Mouse (Mus musculus): Measurements from ENCODE around the gene Unc5cl. TPM values are rescaled to one million over a fixed set of nuclear protein-coding genes. Genes with fewer than 3 reads are reported as not detected.
A peak's percentile ranks its signal among the peaks of the same experiment; 100 is the strongest.

Unc5cl gene
- total RNA-seq, 2 experiments from 2014 or later, result 0.14 to 0.21 TPM

DNA sequence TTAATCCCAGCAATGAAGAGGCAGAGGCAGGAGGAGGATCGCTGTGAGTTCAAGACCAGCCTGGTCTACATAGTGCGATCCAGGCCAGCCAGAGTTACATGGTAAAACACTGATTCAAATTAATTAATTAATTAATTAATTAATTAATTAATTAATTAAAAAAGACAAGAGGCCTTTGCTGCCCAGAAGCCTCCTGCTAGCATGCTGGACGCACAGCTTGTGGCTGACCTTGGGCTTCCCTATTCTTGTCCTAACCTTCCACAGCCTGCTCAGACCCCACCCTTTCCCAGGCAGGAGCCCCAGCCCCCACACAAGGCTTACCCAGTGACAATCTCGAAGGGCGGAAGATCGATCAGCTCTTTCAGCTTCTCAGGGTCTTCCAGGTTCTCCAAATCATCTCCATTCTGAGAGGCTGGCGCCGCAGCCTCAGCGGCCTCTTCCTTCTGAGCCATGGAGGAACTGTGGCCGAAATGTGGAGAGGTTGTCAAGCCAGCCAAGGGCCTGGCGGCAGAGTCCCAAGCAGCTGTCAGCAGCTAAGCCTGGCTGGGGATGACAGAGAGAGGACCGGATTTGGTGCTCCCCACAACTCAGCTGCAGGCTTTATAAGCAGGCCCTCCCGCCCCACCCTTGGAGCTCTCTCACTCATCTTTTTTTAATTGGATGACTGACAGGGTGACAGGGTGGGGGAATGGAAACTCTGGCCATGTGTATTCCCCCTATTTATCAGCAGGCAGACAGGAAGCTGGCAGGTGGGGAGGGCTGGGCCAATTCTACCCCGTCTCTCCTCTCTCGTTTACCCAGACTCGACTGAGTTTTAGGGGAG, 22.3 kb upstream of the Unc5cl start, which contains the start of gene Apobec2:
Gene Apobec2 (minus strand): TSS at position 773 of the 823 bp plus-strand sequence.
- peak; percentile 84 for DNase-seq

- DNase-seq, result no peak
Observed at GRCm38 (mm10) chr17:48433006-48433655, 21.6 kb upstream of the Unc5cl start.

GRCm38 (mm10) chr17:48433689-48434330, 20.9 kb upstream of the Unc5cl start:
- no peak for DNase-seq

DNA sequence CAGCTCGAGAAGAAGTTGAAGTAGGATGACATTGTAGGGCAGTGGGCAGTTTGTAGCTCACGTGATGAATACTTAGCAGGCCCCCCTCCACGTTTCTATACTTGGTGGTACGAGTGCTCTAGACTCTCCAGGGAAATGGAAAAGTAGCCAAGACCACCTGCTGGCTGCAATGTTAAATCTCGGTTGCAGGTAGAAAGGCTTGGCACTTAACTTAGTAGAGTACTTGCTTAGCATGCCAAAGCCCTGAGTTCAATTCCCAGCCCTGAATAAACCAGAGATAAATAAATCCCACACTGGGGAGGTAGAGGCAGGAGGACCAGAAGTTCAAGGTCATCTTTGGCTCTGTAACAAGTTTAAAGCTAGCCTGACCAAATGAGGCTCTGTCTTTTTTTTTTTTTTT, 20.2 kb upstream of the Unc5cl start:
- DNase-seq, result no peak

DNA sequence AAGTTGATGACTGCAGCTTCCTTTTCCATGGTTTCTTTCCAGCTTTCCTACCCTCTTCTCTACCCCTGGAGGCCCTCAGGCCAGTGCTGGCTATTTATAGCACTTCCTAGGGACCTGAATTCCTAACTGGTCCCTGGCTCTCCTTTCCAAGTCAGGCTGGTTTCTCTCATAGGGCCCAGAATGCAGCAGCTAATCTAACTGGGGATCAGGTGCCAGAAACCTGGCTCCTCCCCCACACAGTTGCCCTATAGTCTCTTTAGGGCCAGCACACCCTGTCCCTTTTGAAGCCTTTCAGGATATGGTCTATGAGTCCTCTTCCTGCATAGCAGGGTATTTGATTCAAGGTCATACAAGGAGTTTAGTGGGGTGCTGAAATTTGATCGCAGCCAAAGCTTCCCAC, 18.2 kb upstream of the Unc5cl start:
- DNase-seq, result peak; percentile 65

GRCm38 (mm10) chr17:48437421-48437911, 17.2 kb upstream of the Unc5cl start:
- peak; percentile 74 for DNase-seq

GRCm38 (mm10) chr17:48442745-48443457, 11.8 kb upstream of the Unc5cl start:
- DNase-seq, result no peak

- no peak for DNase-seq
Observed at GRCm38 (mm10) chr17:48443542-48444145, 11.1 kb upstream of the Unc5cl start.

- no peak for DNase-seq
Observed at GRCm38 (mm10) chr17:48447675-48448074, 7.0 kb upstream of the Unc5cl start.

DNA sequence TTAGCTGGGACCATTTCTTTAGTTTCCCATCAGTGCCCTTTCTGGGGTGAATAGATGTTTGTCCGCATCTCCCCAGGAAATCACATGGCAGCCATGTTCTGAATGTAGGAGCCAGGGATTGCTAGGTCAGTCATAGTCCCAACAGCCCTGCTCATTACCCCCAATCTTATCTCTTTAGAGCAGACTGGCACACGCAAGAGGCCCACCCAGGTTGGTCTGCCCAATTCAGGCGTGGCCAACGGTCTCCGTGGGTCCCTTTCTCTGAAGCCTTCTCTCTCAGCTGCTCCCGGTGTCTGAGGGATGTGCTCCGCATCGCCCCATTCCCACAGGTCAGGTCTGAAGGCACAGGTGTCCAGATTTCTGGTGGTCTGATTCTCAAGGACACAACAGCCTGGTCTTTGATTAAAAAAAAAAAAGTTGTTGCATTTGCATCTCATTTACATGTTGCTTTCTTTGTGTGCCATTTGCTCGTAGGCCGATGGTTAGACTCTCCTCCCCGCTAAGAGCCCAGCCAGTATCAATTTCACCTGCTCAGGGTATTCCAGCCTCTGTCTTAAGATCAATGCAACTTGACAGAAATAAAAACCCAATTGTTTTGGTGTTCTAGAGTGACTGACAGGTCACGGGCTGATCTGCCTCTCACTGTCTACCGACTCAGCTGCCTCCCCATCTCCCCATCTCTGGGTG, 3.9 kb upstream of the Unc5cl start:
- DNase-seq, result no peak

DNA sequence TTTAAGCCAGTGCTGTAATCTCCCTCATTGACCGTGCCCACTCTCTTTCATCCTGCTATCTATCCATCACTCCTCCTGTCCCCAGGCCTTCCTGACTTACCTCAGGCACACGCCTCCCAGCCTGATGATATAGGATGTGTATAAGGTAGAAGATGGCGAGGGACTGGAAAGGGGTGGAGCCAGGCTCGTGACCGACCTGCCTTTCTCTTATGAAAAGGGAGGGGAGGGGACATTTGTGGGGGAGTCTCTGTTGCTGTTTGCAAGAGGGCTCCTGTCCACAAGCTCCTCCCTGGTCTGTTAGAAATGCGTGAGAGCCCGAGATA, 3.4 kb upstream of the Unc5cl start, which contains the start of gene Tspo2:
Gene Tspo2 (minus strand): TSS at position 170 of the 323 bp plus-strand sequence.
- no peak for DNase-seq

DNA sequence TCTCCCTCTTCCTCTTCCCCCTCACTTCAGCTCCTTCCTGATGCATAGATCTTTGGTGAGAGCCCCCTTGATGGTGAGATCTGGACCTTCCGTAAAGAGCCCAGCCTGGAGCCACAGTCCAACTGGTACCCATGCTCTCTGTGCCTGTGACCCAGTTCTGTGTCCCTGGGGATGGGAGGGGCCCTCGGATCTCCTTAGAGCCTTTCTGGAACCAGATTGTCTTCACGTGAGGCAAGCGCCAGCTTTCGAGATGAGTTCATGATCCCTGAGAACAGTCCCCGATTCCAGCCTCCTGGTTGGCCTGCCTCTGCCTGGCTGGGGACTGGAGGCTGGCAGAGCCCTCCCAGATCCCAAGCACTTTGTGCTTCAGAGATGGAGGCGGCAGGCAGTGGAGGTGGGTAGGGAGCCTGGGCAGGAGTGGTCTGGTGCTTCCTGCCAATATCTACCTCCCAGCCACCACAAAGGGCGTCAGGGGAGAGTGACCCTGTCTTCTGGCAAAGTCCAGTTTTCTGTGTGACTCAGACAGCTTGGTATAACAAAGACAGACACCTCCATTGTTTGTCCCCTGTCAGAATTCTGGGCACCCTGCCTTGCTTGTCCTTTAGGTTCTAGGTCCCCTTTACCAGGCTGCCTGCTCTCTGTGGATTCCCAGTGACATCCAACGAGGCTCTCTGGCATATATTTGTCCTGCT, 2.8 kb upstream of the Unc5cl start:
- DNase-seq, result no peak

DNA sequence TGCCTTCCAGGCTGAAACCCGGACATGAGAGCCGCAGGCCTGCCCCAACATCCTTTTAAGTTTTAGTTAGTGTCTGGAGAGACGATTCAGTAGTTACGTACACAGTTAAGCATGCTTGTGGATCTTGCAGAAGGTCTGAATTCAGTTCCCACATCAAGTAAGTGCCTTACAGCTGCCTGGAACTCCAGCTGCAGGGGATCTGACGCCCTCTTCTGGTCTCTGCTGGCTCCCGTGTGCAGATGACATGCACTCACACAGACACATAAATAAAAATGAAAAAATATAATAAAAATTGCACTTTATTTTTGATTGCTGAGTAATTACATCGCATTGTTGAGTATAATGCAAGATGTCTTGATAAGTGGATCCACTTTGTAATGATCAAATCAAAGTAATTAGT, 1.2 kb upstream of the Unc5cl start:
- no peak for DNase-seq

DNA sequence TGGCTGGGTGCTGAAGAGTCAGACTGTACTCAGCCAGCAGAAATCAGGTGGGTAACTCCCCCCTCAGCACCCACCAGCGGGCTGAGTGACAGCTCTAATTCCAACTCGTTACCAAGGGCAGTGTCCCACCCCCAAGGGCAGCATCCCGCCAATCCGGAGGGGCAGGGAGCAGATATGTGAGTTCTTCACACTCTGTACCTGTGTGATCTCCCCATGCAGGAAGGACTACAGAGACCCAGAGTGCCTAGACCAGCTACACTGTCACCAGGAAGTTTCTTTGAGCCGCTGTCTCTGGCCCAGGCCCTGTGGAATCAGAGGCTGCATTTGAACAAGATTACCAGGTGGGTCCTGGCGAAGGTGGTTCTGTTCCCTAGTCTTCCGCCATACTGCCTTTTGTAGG, 511 bp upstream of the Unc5cl start:
- no peak for DNase-seq

GRCm38 (mm10) chr17:48455955-48456354, 1.3 kb downstream of the Unc5cl start:
- DNase-seq, result no peak

- no peak for DNase-seq
Observed at GRCm38 (mm10) chr17:48457971-48458653, 3.4 kb downstream of the Unc5cl start.

DNA sequence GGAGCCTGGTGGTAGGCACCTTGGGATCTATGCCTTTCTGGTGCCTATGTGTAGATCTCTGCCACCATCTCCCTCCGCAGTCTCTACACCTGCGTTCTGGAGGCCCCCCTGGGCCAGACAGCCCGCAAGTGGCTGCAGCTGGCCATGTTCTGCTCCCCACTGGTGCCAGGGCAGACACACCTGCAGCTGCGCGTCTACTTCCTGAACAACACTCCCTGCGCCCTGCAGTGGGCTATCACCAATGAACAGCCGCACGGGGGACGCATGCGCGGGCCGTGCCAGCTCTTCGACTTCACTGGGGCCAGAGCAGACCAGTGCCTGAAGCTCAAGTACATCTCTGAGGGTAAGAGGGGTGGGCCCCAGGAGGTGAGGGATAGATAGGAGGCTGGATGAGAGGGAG, 7.4 kb downstream of the Unc5cl start:
- no peak for DNase-seq

GRCm38 (mm10) chr17:48463391-48463790, 8.7 kb downstream of the Unc5cl start:
- no peak for DNase-seq

DNA sequence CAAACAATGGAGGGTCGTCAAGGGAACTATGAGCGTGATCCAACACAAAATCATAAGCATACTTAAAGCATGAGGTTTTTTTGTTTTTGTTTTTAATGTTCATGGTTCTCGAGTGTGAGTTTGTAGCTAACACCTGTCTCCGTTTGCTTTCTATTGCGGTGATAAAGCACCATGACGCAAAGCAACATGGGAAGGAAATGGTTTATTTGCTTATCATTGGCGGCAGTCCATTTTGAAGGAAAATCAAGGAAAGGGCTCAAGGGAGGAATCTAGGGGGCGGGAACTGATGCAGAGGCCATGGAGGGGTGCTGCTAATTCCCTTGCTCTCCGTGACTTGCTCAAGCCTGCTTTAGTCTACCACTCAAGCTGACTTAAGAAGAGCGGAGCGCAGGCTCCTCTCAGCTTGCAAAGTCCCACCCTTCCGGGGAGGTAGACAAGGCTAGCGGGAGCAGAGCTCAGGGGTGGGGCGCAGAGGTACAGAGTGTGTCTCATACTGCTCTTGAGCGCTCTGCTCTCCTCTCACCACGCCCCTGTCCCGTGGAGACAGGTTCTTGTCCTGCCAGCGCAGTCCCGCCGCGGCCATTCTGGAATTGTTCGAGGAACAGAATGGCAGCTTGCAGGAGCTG, 12.2 kb downstream of the Unc5cl start:
- DNase-seq, result no peak
